Mouse (Mus musculus) liver, embryonic 11.5 days (tissue): ENCODE measurements around the gene Wiz. TPM values are rescaled to one million over a fixed set of nuclear protein-coding genes. Genes with fewer than 3 reads are reported as not detected.
A peak's percentile ranks its signal among the peaks of the same experiment; 100 is the strongest.

ENCODE experiments used
- ATAC-seq: fragments of 200-750 bp; cut with Nextera tagmentation; replicated peaks from 2 replicates; pipeline ENCODE4 v1.8.0; 2017; ENCODE audit warnings: moderate number of reproducible peaks, mild to moderate bottlenecking, moderate TSS enrichment, moderate library complexity; ENCODE audit not compliant: low FRiP score
- DNase-seq: peaks from one replicate; pipeline ENCODE4 v3.0.0-alpha.2; 2017; ENCODE audit warnings: low spot score
- H3K27ac ChIP-seq: fragments of 300-500 bp; sonication (generic); 2 replicates; pipeline ENCODE4 v1.5.1; 2014; ENCODE audit warnings: mild to moderate bottlenecking, low read depth, low read length, control low read depth
- H3K27me3 ChIP-seq: fragments of 300-500 bp; sonication (generic); replicated peaks from 2 replicates; pipeline ENCODE4 v1.6.1; 2014; ENCODE audit warnings: low read length, mixed read lengths; ENCODE audit not compliant: control insufficient read depth, insufficient read depth
- H3K36me3 ChIP-seq: fragments of 300-500 bp; sonication (generic); 2 replicates; pipeline ENCODE4 v1.6.1; 2014; ENCODE audit warnings: mild to moderate bottlenecking, low read length, moderate library complexity, mixed read lengths; ENCODE audit not compliant: control insufficient read depth, insufficient read depth
- H3K4me1 ChIP-seq: fragments of 300-500 bp; sonication (generic); replicated peaks from 2 replicates; pipeline ENCODE4 v1.6.1; 2014; ENCODE audit warnings: low read length, mixed read lengths; ENCODE audit not compliant: control insufficient read depth, insufficient read depth
- H3K4me2 ChIP-seq: fragments of 300-500 bp; sonication (generic); 2 replicates; pipeline ENCODE4 v1.6.1; 2014; ENCODE audit warnings: mild to moderate bottlenecking, control low read depth, moderate library complexity
- H3K4me3 ChIP-seq: fragments of 300-500 bp; sonication (generic); 2 replicates; pipeline ENCODE4 v1.5.1; 2014; ENCODE audit warnings: low read depth, low read length, control low read depth
- H3K9ac ChIP-seq: fragments of 300-500 bp; sonication (generic); 2 replicates; pipeline ENCODE4 v1.6.1; 2014; ENCODE audit warnings: low read depth, low read length, control low read depth
- H3K9me3 ChIP-seq: fragments of 300-500 bp; sonication (generic); 2 replicates; pipeline ENCODE4 v1.6.1; 2016; ENCODE audit warnings: low read length, inconsistent platforms, mixed read lengths; ENCODE audit not compliant: control insufficient read depth
- WGBS: fragments of 180-500 bp; shearing (Covaris S2); extraction: QIAGEN DNeasy Blood & Tissue Kit; methylation state at CpG from one replicate; pipeline ENCODE4 v1.1.7; 2014; 5-methylcytosine and 5-hydroxymethylcytosine counted together
- polyA plus RNA-seq: library from polyadenylated mRNA; unstranded; fragments of >200 nt; fragmentation: Nextera tagmentation; extraction: Ambion mirVana; gene quantifications from 2 replicates; pipeline ENCODE4 v1.2.1, GENCODE M21; 2014

Gene Wiz
- polyA plus RNA-seq, 1 experiment from 2014 or later: 25.7 TPM

- Histone ChIP-seq H3K4me2 (peak overlapping the region; percentile 72), H3K9ac (peak overlapping the region; percentile 54), H3K4me3 (peak overlapping the region; percentile 50), H3K36me3 (no peaks in the 10 kb centered on the region), H3K9me3 (no peaks in the 10 kb centered on the region), H3K27me3 (no peaks in the 10 kb centered on the region), H3K4me1 (peaks cover 18% of the 10 kb centered on the region), H3K27ac (peak overlapping the region; percentile 71)
- ATAC-seq: peak; percentile 67
- no peak for DNase-seq
- WGBS: 16% methylated on average over 12 of the region's 17 CpGs
Measured at GRCm38 (mm10) chr17:32368991-32369578, 20.2 kb downstream of the Wiz start.

DNA sequence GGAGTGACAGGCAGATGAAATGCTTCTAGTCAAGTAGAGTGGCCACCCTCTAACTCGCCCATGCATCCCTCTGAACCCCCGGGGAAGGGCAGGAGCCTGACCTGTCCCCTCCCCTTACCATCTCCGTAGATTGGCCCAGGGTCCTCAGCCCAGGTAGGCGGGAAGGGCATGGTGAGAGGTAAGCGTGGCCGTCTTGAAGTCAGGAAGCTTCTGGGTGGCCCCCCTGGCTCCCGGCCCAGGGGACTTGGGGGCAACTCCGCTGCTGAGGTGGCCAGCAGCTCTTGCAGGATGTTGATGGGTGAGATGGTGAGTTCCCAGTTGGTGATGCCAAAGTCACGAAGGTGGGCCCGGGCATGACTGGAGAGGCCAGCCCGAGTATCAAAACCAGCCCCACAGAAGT is 21.5 kb downstream of the Wiz start:
- H3K4me2 ChIP-seq: no peak overlapping the region
- H3K9me3 ChIP-seq: no peaks in the 10 kb centered on the region
- ATAC-seq: no peak
- no peak overlapping the region for H3K9ac ChIP-seq
- DNase-seq: no peak
- H3K27ac ChIP-seq: no peak overlapping the region
- peaks cover 27% of the 10 kb centered on the region for H3K4me1 ChIP-seq
- H3K27me3 ChIP-seq: no peaks in the 10 kb centered on the region
- H3K36me3 ChIP-seq: no peaks in the 10 kb centered on the region
- H3K4me3 ChIP-seq: no peak overlapping the region
- 87% methylated on average over 11 of the region's 11 CpGs for WGBS

- Histone ChIP-seq H3K27ac (peak overlapping the region; percentile 81), H3K36me3 (peaks cover 16% of the 10 kb centered on the region), H3K4me2 (peak overlapping the region; percentile 92), H3K9me3 (no peaks in the 10 kb centered on the region), H3K9ac (no peak overlapping the region; the same call in 1 of the 2 replicates), H3K27me3 (no peaks in the 10 kb centered on the region), H3K4me1 (peaks cover 31% of the 10 kb centered on the region), H3K4me3 (peak overlapping the region; percentile 96)
- ATAC-seq: peak; percentile 73
- DNase-seq: no peak
- WGBS: 32% methylated on average over 1 of the region's 1 CpGs
Measured at GRCm38 (mm10) chr17:32365296-32365695, 23.9 kb downstream of the Wiz start.

DNA sequence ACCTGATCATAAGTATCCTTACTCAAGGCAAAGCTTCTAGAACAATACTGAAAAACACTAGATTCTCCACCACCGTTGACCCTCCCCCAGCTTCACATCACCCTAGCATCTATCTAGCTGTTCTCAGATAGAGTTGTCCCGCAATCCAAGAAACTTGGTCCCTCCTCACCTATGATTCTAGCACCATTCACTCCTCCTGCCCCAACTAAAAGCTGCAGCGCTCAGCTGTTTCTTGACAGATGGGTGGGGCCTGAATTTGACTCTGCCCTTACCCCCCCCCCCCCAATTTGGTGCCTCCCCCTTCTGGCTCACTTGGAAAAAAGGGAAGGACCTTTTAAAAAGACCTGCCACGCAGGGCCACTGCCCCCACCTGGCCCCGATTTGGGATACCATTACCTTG is 24.4 kb downstream of the Wiz start:
- no peaks in the 10 kb centered on the region for H3K27me3 ChIP-seq
- H3K9me3 ChIP-seq: no peaks in the 10 kb centered on the region
- peak overlapping the region; percentile 92 for H3K4me2 ChIP-seq
- DNase-seq (no peak), ATAC-seq (0 out of 2 replicates have a peak, but pooled peaks have one; percentile 4)
- H3K36me3 ChIP-seq: peaks cover 20% of the 10 kb centered on the region
- 44% methylated on average over 5 of the region's 5 CpGs for WGBS
- H3K27ac ChIP-seq: peak overlapping the region; percentile 81
- peak overlapping the region; percentile 96 for H3K4me3 ChIP-seq
- peaks cover 31% of the 10 kb centered on the region for H3K4me1 ChIP-seq
- H3K9ac ChIP-seq: peak overlapping the region; percentile 96

- Histone ChIP-seq H3K27me3 (no peaks in the 10 kb centered on the region), H3K4me3 (peak overlapping the region; percentile 96), H3K9me3 (no peaks in the 10 kb centered on the region), H3K27ac (peak overlapping the region; percentile 81), H3K9ac (peak overlapping the region; percentile 96), H3K36me3 (peaks cover 26% of the 10 kb centered on the region), H3K4me1 (peaks cover 31% of the 10 kb centered on the region), H3K4me2 (peak overlapping the region; percentile 92)
- under 1% methylated on average over 47 of the region's 47 CpGs for WGBS
- ATAC-seq (peak; percentile 84), DNase-seq (peak; percentile 83)
Measured at GRCm38 (mm10) chr17:32364331-32364730, 24.9 kb downstream of the Wiz start.

DNA sequence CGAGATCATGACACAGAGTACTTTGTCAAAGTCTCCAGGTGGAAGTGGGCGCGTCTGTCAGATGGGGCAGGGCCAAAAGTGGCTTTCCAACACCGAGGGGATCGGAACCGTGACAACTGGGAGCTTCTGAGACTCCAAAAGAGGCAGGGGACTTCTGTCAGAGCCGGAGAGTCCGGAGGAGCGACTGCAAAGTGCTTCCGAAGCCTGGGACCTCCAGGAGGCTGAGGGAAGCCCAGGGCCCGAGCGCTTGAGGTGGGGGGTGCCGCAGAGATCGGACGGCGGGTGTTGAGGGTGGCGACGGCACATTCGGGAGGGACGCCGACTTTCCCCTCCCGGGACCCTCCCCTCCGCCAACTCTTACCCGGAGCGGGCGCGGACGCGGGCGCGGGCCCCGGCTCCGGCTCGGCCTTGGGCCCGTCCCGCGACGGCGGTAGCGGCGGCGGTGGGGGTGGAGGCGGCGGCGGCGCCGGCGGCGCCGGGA is 25.4 kb downstream of the Wiz start:
- peak; percentile 35 for ATAC-seq
- Histone ChIP-seq H3K36me3 (peaks cover 30% of the 10 kb centered on the region), H3K4me1 (peaks cover 29% of the 10 kb centered on the region), H3K4me3 (peak overlapping the region; percentile 96), H3K27ac (peak overlapping the region; percentile 81), H3K9me3 (no peaks in the 10 kb centered on the region), H3K9ac (peak overlapping the region; percentile 96), H3K4me2 (peak overlapping the region; percentile 92), H3K27me3 (no peaks in the 10 kb centered on the region)
- WGBS: under 1% methylated on average over 49 of the region's 50 CpGs
- peak; percentile 47 for DNase-seq

- Histone ChIP-seq H3K36me3 (peaks cover 38% of the 10 kb centered on the region), H3K4me1 (peaks cover 25% of the 10 kb centered on the region), H3K4me3 (peak overlapping the region; percentile 96), H3K27me3 (no peaks in the 10 kb centered on the region), H3K4me2 (peak overlapping the region; percentile 92), H3K9me3 (no peaks in the 10 kb centered on the region), H3K9ac (peak overlapping the region; percentile 36), H3K27ac (no peak overlapping the region)
- DNase-seq (no peak), ATAC-seq (no peak)
- 78% methylated on average over 4 of the region's 4 CpGs for WGBS
Measured at GRCm38 (mm10) chr17:32362686-32363085, 26.6 kb downstream of the Wiz start.

DNA sequence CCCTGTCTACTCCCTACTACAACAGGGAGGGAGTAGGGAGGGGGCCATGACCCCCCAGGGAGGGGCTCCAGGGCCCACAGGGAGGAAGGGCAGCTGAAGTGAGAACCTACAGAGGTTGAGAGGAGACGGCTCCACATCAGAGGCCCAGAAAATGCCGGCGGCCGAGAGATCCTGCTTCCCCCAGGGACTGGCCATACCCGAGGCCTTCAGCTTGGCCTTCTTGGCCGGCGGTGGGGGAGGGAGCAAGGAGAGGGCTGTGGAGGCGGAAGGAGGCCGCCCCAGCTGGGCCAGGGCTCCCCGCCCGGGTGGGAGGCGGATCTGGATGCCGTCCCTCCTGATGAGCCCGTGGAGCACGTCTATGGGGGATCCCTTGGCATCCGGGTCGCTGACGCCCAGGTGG is 29.3 kb downstream of the Wiz start:
- H3K9ac ChIP-seq: no peak overlapping the region
- H3K4me1 ChIP-seq: peaks cover 18% of the 10 kb centered on the region
- no peak overlapping the region for H3K4me2 ChIP-seq
- no peaks in the 10 kb centered on the region for H3K27me3 ChIP-seq
- H3K36me3 ChIP-seq: peaks cover 63% of the 10 kb centered on the region
- no peak overlapping the region for H3K4me3 ChIP-seq
- no peak overlapping the region for H3K27ac ChIP-seq
- ATAC-seq (no peak), DNase-seq (no peak)
- H3K9me3 ChIP-seq: no peaks in the 10 kb centered on the region
- WGBS: 91% methylated on average over 16 of the region's 18 CpGs

- no peak for ATAC-seq
- no peaks in the 10 kb centered on the region for H3K9me3 ChIP-seq
- DNase-seq: no peak
- no peak overlapping the region for H3K9ac ChIP-seq
- peaks cover 14% of the 10 kb centered on the region for H3K4me1 ChIP-seq
- peaks cover 69% of the 10 kb centered on the region for H3K36me3 ChIP-seq
- H3K4me2 ChIP-seq: no peak overlapping the region
- 92% methylated on average over 6 of the region's 6 CpGs for WGBS
- no peak overlapping the region for H3K27ac ChIP-seq
- no peak overlapping the region for H3K4me3 ChIP-seq
- H3K27me3 ChIP-seq: no peaks in the 10 kb centered on the region
Measured at GRCm38 (mm10) chr17:32358943-32359340, 30.3 kb downstream of the Wiz start.
